Mouse (Mus musculus) kidney, postnatal 0 days (tissue): ENCODE data around the gene Snap91. TPM values are rescaled to one million over a fixed set of nuclear protein-coding genes. Genes with fewer than 3 reads are reported as not detected.

Experiments used
- ATAC-seq: fragments of 200-750 bp; cut with Nextera tagmentation; replicated peaks from 2 replicates; pipeline ENCODE4 v1.8.0; 2017; ENCODE audit warnings: low read depth, moderate number of reproducible peaks, moderate TSS enrichment, moderate library complexity; ENCODE audit not compliant: low FRiP score
- DNase-seq: peaks from one replicate; pipeline ENCODE4 v3.0.0-alpha.2; 2016; ENCODE audit warnings: low spot score
- H3K27ac ChIP-seq: fragments of 300-500 bp; sonication (generic); 2 replicates; pipeline ENCODE4 v1.5.1; 2014; ENCODE audit warnings: mild to moderate bottlenecking
- H3K27me3 ChIP-seq: fragments of 300-500 bp; sonication (generic); 2 replicates; pipeline ENCODE4 v1.6.1; 2014; ENCODE audit warnings: low read length, mixed read lengths; ENCODE audit not compliant: insufficient read depth
- H3K36me3 ChIP-seq: fragments of 300-500 bp; sonication (generic); 2 replicates; pipeline ENCODE4 v1.6.1; 2014; ENCODE audit warnings: low read length, mixed read lengths; ENCODE audit not compliant: insufficient read depth
- H3K4me1 ChIP-seq: fragments of 300-500 bp; sonication (generic); replicated peaks from 2 replicates; pipeline ENCODE4 v1.6.1; 2014; ENCODE audit warnings: antibody characterized with exemption, low read length, mixed read lengths; ENCODE audit not compliant: insufficient read depth
- H3K4me2 ChIP-seq: fragments of 300-500 bp; sonication (generic); 2 replicates; pipeline ENCODE4 v1.6.1; 2014; ENCODE audit warnings: mild to moderate bottlenecking, low read length, moderate library complexity, mixed read lengths
- H3K4me3 ChIP-seq: fragments of 300-500 bp; sonication (generic); replicated peaks from 2 replicates; pipeline ENCODE4 v1.5.1; 2014; ENCODE audit warnings: low read depth, low read length
- H3K9ac ChIP-seq: fragments of 300-500 bp; sonication (generic); 2 replicates; pipeline ENCODE4 v1.6.1; 2014; ENCODE audit warnings: low read depth, low read length
- H3K9me3 ChIP-seq: fragments of 300-500 bp; sonication (generic); replicated peaks from 2 replicates; pipeline ENCODE4 v1.6.1; 2016; ENCODE audit warnings: low read length, inconsistent platforms, mixed read lengths
- CTCF ChIP-seq: IDR thresholded peaks from 2 replicates; pipeline ENCODE4 v1.5.1; 2016; ENCODE audit warnings: antibody characterized with exemption, low read depth, mild to moderate bottlenecking, moderate library complexity
- WGBS: fragments of 180-500 bp; shearing (Covaris S2); extraction: QIAGEN DNeasy Blood & Tissue Kit; methylation state at CpG from one replicate; pipeline ENCODE4 v1.1.7; 2014; 5-methylcytosine and 5-hydroxymethylcytosine counted together
- polyA plus RNA-seq: library from polyadenylated mRNA; unstranded; fragments of >200 nt; fragmentation: Nextera tagmentation; extraction: Ambion mirVana; gene quantifications from 2 replicates; pipeline ENCODE4 v1.2.1, GENCODE M21; 2015

The Snap91 gene
- polyA plus RNA-seq, 1 experiment from 2014 or later, result 20.9 TPM

DNA sequence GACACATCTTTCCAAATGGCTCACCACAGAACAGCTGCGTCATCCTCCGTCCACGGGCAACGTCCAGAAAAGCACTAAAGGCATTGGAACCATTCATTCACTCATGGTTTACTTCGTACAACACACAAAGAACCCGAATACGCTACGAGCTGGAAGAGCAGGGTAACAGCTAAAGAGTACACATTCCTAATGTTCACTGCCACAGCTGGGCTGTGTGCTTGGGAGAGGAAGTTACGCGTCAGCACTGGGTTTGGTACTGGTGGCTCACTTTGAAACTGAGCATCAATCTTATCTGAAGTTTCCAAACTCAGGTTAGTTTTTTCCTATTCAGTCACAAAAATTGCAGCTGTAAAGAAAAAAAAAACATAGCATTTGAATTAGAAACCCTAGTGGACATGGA lies 113.5 kb downstream of the Snap91 start:
- H3K27ac ChIP-seq, result no peak overlapping the region
- no peaks in the 10 kb centered on the region for H3K4me1 ChIP-seq
- H3K27me3 ChIP-seq, result no peaks in the 10 kb centered on the region
- DNase-seq (no peak), ATAC-seq (no peak)
- H3K9ac ChIP-seq, result no peak overlapping the region
- H3K9me3 ChIP-seq, result no peaks in the 10 kb centered on the region
- H3K4me3 ChIP-seq, result no peak overlapping the region
- WGBS, result 78% methylated on average over 10 of the region's 10 CpGs
- H3K36me3 ChIP-seq, result no peaks in the 10 kb centered on the region
- no peak overlapping the region for H3K4me2 ChIP-seq
- no peak for TF ChIP-seq CTCF

DNA sequence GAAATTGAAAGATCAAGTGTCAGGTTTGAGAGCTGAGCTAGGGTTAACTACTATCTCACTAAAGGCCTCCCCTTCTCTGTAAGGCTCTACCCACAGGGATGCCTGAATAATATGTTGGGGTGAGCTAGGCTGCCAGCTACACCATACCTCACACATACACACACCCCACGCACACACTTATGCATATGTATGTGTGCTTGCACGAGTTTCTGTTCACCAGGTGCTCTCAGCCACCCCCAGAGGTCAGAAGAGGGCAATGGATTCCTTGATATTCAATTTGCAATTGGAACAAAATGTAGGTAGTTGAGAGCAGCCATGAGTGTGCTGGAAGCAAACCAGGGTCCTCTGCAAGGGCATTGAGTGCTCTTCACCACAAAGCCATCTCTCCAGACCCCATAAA lies 116.5 kb downstream of the Snap91 start:
- Histone ChIP-seq H3K27ac (no peak overlapping the region), H3K4me3 (no peak overlapping the region), H3K4me1 (no peaks in the 10 kb centered on the region), H3K4me2 (no peak overlapping the region), H3K9me3 (no peaks in the 10 kb centered on the region), H3K27me3 (no peaks in the 10 kb centered on the region), H3K36me3 (no peaks in the 10 kb centered on the region), H3K9ac (no peak overlapping the region)
- WGBS, result 57% methylated on average over 2 of the region's 2 CpGs
- DNase-seq (no peak), ATAC-seq (no peak)
- no peak for TF ChIP-seq CTCF

DNA sequence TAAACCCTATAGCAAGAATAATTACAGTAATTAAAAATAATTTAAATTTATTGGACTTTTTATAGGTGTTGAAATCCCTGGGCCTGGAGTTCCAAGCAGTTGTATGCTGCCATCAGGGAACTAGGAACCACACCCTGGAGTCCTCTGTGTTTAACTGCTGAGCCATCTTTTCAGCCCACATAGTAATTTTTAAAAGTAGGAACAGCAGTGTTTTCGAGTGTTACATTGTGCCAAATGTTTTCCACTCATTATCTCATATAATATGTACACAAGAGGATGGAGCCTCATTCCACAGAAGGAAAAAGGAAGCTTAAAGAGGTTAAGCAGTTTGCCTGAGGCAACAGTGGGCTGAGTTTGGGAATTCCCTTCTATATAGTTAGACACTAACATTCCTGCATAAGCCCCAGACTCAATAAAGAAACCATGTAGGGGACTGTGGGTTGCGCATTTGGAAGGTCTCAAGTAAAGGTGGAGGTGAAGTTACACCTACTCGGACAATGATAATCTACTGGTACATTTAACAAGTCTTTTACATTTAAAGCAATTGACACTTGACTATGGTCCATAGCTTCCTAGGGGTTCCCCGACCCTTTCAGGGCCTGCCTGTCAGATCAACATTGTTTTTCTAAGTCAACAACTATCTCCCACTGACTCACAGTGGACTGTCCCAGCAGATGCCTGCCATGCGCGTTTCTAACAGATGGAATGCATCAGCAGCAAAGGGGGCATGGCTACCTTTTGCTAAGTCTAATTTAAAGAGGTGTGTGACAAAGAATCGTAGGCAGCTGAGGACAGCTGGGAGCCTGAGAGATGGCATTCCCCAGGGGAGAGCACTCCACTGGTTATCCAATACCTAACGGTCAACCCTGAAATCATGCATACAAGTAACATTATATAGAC lies 117.7 kb downstream of the Snap91 start:
- TF ChIP-seq CTCF, result no peak
- no peak overlapping the region for H3K9ac ChIP-seq
- no peaks in the 10 kb centered on the region for H3K9me3 ChIP-seq
- no peak for ATAC-seq
- 48% methylated on average over 8 of the region's 8 CpGs for WGBS
- DNase-seq, result no peak
- H3K27me3 ChIP-seq, result no peaks in the 10 kb centered on the region
- no peaks in the 10 kb centered on the region for H3K36me3 ChIP-seq
- H3K4me3 ChIP-seq, result no peak overlapping the region
- H3K4me2 ChIP-seq, result no peak overlapping the region
- H3K4me1 ChIP-seq, result no peaks in the 10 kb centered on the region
- no peak overlapping the region for H3K27ac ChIP-seq

DNA sequence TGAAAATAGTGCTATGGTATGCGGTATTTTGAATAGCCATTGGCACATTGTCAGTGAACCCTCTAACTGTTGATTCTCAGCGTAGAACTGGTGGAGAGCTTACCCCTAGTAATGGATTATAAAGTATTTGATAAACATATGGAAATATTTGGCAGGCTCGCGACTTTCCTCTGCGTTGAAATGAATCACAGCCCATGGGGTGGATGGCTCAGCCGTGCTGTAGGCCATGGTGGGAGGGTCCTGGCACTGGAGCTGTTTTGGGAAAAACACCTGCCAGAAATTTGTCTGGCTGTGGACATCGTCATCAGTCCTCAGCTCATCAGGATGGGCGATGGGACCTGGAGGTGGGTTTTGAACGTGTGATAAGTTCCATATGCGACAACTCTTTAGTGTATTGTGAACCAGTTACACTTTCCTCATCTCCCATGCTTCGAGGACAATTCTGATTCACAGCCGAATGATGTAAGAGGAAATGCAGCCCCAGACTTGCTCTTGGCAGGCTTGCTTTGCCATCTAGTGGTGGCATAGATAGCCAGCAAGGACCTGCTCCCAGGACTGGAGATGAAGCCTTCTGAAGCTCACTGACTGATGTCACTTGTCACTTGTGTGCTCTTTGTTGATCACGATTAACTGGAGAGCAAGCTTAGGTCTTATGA lies 134.4 kb downstream of the Snap91 start:
- H3K27me3 ChIP-seq, result no peaks in the 10 kb centered on the region
- no peak overlapping the region for H3K9ac ChIP-seq
- H3K9me3 ChIP-seq, result no peaks in the 10 kb centered on the region
- DNase-seq (peak; percentile 83), ATAC-seq (peak; percentile 81)
- H3K4me1 ChIP-seq, result peaks cover 5% of the 10 kb centered on the region; the same call in 1 of the 2 replicates
- peak; percentile 94 for TF ChIP-seq CTCF
- H3K4me2 ChIP-seq, result no peak overlapping the region
- no peak overlapping the region for H3K4me3 ChIP-seq
- H3K27ac ChIP-seq, result no peak overlapping the region
- no peaks in the 10 kb centered on the region for H3K36me3 ChIP-seq
- WGBS, result 37% methylated on average over 13 of the region's 13 CpGs

DNA sequence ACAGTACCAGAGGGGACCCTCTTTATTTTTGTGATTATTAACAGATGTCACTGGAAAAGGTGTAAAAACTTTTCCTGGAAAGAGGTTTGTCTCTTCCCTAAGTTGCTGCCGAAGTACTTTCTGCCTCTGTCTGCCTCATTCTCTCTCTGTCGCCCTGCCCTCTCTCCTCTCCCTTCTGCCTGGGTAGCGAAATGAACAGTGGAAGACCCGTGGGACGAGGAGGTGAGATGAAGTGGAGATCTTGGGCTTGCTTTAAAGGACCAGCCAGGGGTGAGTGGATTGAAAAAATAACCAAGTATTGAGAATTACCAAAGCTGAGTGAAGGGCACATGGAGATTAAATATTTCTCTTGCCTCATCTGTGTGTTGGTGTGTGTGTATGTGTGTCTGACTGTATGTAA lies 136.4 kb downstream of the Snap91 start:
- 34% methylated on average over 5 of the region's 5 CpGs for WGBS
- no peak overlapping the region for H3K4me3 ChIP-seq
- no peak for ATAC-seq

More for the DNA sequence above, 136.4 kb downstream of the Snap91 start:
- peaks cover 5% of the 10 kb centered on the region; the same call in 1 of the 2 replicates for H3K4me1 ChIP-seq
- H3K9me3 ChIP-seq, result no peaks in the 10 kb centered on the region
- DNase-seq, result no peak
- TF ChIP-seq CTCF, result no peak
- no peaks in the 10 kb centered on the region for H3K36me3 ChIP-seq
- no peak overlapping the region for H3K27ac ChIP-seq
- peak overlapping the region; percentile 58; the same call in 1 of the 2 replicates for H3K4me2 ChIP-seq
- no peaks in the 10 kb centered on the region for H3K27me3 ChIP-seq
- no peak overlapping the region for H3K9ac ChIP-seq
